Mouse (Mus musculus) CH12F3 (cell line): ENCODE results near the gene Ncln.

Experiments
- in situ Hi-C: fragments of 300-500 bp; cut with MboI; formaldehyde crosslinking; loops from 2 replicates; pipeline ENCODE4 v1.14.3; 2020; ENCODE audit warnings: low sequenced_read_pairs

Gene Ncln

GRCm38 (mm10) chr10:81496264-81496901, at the start of gene Ncln:
Gene Ncln, minus strand, starts transcription at chr10:81496392.
- in situ Hi-C loops = no loop called here

- in situ Hi-C loops = no loop called here
Observed at GRCm38 (mm10) chr10:81545161-81545747, 49.1 kb upstream of the Ncln start, which contains the start of gene Gna11. Gene Gna11, minus strand, starts transcription at chr10:81545190.

- in situ Hi-C loops = no loop called here
Observed at GRCm38 (mm10) chr10:81544296-81545160, 48.3 kb upstream of the Ncln start.

- in situ Hi-C loops = no loop called here
Observed at GRCm38 (mm10) chr10:81543633-81544032, 47.4 kb upstream of the Ncln start.

GRCm38 (mm10) chr10:81542727-81543460, 46.7 kb upstream of the Ncln start:
- in situ Hi-C loops = no loop called here

GRCm38 (mm10) chr10:81541803-81542202, 45.6 kb upstream of the Ncln start:
- in situ Hi-C loops = no loop called here

GRCm38 (mm10) chr10:81541363-81541762, 45.2 kb upstream of the Ncln start:
- in situ Hi-C loops = no loop called here

- in situ Hi-C loops = no loop called here
Observed at GRCm38 (mm10) chr10:81538321-81539048, 42.3 kb upstream of the Ncln start.

GRCm38 (mm10) chr10:81537429-81537828, 41.2 kb upstream of the Ncln start:
- in situ Hi-C loops = no loop called here

- in situ Hi-C loops = no loop called here
Observed at GRCm38 (mm10) chr10:81536734-81537133, 40.5 kb upstream of the Ncln start.

GRCm38 (mm10) chr10:81534826-81535225, 38.6 kb upstream of the Ncln start:
- in situ Hi-C loops = no loop called here

GRCm38 (mm10) chr10:81526779-81527178, 30.6 kb upstream of the Ncln start:
- in situ Hi-C loops = no loop called here

GRCm38 (mm10) chr10:81525017-81525694, 29.0 kb upstream of the Ncln start:
- in situ Hi-C loops = no loop called here

- in situ Hi-C loops = no loop called here
Observed at GRCm38 (mm10) chr10:81524051-81524605, 27.9 kb upstream of the Ncln start, which contains the start of gene Gna15. Gene Gna15, minus strand, starts transcription at chr10:81524225.

- in situ Hi-C loops = no loop called here
Observed at GRCm38 (mm10) chr10:81523570-81523969, 27.4 kb upstream of the Ncln start.

GRCm38 (mm10) chr10:81523142-81523541, 26.9 kb upstream of the Ncln start:
- in situ Hi-C loops = no loop called here

- in situ Hi-C loops = no loop called here
Observed at GRCm38 (mm10) chr10:81519978-81520365, 23.8 kb upstream of the Ncln start.

GRCm38 (mm10) chr10:81519227-81519977, 23.2 kb upstream of the Ncln start:
- in situ Hi-C loops = no loop called here

GRCm38 (mm10) chr10:81518546-81518945, 22.4 kb upstream of the Ncln start:
- in situ Hi-C loops = no loop called here
